Mouse (Mus musculus) R1 (cell line): ENCODE results near the gene Eif3k.
A peak's percentile ranks its signal among the peaks of the same experiment; 100 is the strongest.

Source experiments
- DNase-seq: peaks from one replicate; pipeline ENCODE4 v3.0.0-alpha.2; 2018; ENCODE audit warnings: low read depth, low spot score

Gene Eif3k

GRCm38 (mm10) chr7:28960354-28961046 is 21.2 kb downstream of the Eif3k start:
- no peak for DNase-seq

GRCm38 (mm10) chr7:28959505-28960045 is 22.1 kb downstream of the Eif3k start:
- no peak for DNase-seq

GRCm38 (mm10) chr7:28958770-28959169 is 22.9 kb downstream of the Eif3k start:
- no peak for DNase-seq

- no peak for DNase-seq
Measured at GRCm38 (mm10) chr7:28957997-28958725, 23.5 kb downstream of the Eif3k start.

- no peak for DNase-seq
Measured at GRCm38 (mm10) chr7:28957286-28957685, 24.4 kb downstream of the Eif3k start.

GRCm38 (mm10) chr7:28956270-28956669 is 25.4 kb downstream of the Eif3k start:
- no peak for DNase-seq

- no peak for DNase-seq
Measured at GRCm38 (mm10) chr7:28955295-28955897, 26.3 kb downstream of the Eif3k start.

GRCm38 (mm10) chr7:28954773-28955172 is 26.9 kb downstream of the Eif3k start:
- no peak for DNase-seq

GRCm38 (mm10) chr7:28953476-28954376 is 27.9 kb downstream of the Eif3k start:
- peak; percentile 83 for DNase-seq

- DNase-seq: no peak
Measured at GRCm38 (mm10) chr7:28952786-28953185, 28.9 kb downstream of the Eif3k start.

GRCm38 (mm10) chr7:28951764-28952163 is 29.9 kb downstream of the Eif3k start:
- DNase-seq: no peak

- no peak for DNase-seq
Measured at GRCm38 (mm10) chr7:28950346-28951037, 31.2 kb downstream of the Eif3k start.

- DNase-seq: no peak
Measured at GRCm38 (mm10) chr7:28949298-28949697, 32.4 kb downstream of the Eif3k start.

- no peak for DNase-seq
Measured at GRCm38 (mm10) chr7:28948746-28949145, 32.9 kb downstream of the Eif3k start.

GRCm38 (mm10) chr7:28946271-28946610 is 35.4 kb downstream of the Eif3k start:
- peak; percentile 55 for DNase-seq

GRCm38 (mm10) chr7:28945416-28946270 is 36.0 kb downstream of the Eif3k start:
- peak; percentile 94 for DNase-seq

GRCm38 (mm10) chr7:28944756-28945415 is 36.8 kb downstream of the Eif3k start:
- DNase-seq: peak; percentile 86

- DNase-seq: peak; percentile 75
Measured at GRCm38 (mm10) chr7:28943451-28944180, 38.0 kb downstream of the Eif3k start.

- DNase-seq: no peak
Measured at GRCm38 (mm10) chr7:28941542-28941941, 40.1 kb downstream of the Eif3k start.
